Mouse (Mus musculus) CH12.LX (cell line): ENCODE data around the gene Nuak2. TPM values are rescaled to one million over a fixed set of nuclear protein-coding genes. Genes with fewer than 3 reads are reported as not detected.

ENCODE experiments used
- DNase-seq: peaks from one replicate; pipeline ENCODE4 v3.0.0-alpha.2; 2013; ENCODE audit errors: extremely low read depth
- H3K27ac ChIP-seq: 2 replicates; pipeline ENCODE4 v1.5.1; 2012; ENCODE audit warnings: low read depth, mild to moderate bottlenecking, control low read depth, moderate library complexity; ENCODE audit not compliant: insufficient read depth
- H3K27me3 ChIP-seq: replicated peaks from 2 replicates; pipeline ENCODE3; 2012; ENCODE audit warnings: inconsistent platforms
- H3K36me3 ChIP-seq, 2 experiments: replicated peaks in 1 of 2; 2 replicates each; pipeline versions ENCODE3 to v1.6.1; 2012; ENCODE audit warnings: inconsistent platforms in 1 of 2, low read length in 1 of 2, mild to moderate bottlenecking in 1 of 2, mixed read lengths in 1 of 2, moderate library complexity in 1 of 2; ENCODE audit not compliant: control insufficient read depth in 1 of 2, insufficient read depth in 1 of 2
- H3K4me1 ChIP-seq, 2 experiments: 2 replicates each; pipeline ENCODE4 v1.6.1; 2012; ENCODE audit warnings: inconsistent platforms in 1 of 2, moderate library complexity in 1 of 2; ENCODE audit not compliant: insufficient read depth in 2 of 2, control insufficient read depth in 1 of 2
- H3K4me2 ChIP-seq: 2 replicates; pipeline ENCODE4 v1.6.1; 2012; ENCODE audit warnings: low read depth, mild to moderate bottlenecking, control low read depth; ENCODE audit not compliant: poor library complexity, insufficient read depth, severe bottlenecking
- H3K4me3 ChIP-seq, 3 experiments: fragments of 150-350 bp in 1 of 3; sonication (generic) in 1 of 3; replicated peaks in 1 of 3; 2 replicates each; pipeline versions ENCODE3 to v1.5.1; 2011 to 2012; ENCODE audit warnings: low read depth in 2 of 3, low read length in 2 of 3, mild to moderate bottlenecking in 2 of 3, moderate library complexity in 2 of 3, control low read depth in 1 of 3, improper control_type of control experiment in 1 of 3, inconsistent platforms in 1 of 3, mixed read lengths in 1 of 3; ENCODE audit not compliant: poor library complexity in 1 of 3
- H3K79me2 ChIP-seq: replicated peaks from 2 replicates; pipeline ENCODE4 v1.6.1; 2012; ENCODE audit warnings: mild to moderate bottlenecking, moderate library complexity; ENCODE audit not compliant: control insufficient read depth, poor library complexity, insufficient read depth, severe bottlenecking; ENCODE audit errors: extremely low read depth
- H3K9ac ChIP-seq: 2 replicates; pipeline ENCODE4 v1.6.1; 2012; ENCODE audit warnings: low read depth, mild to moderate bottlenecking, control low read depth, moderate library complexity; ENCODE audit not compliant: insufficient read depth
- H3K9me3 ChIP-seq: replicated peaks from 2 replicates; pipeline ENCODE3; 2012; ENCODE audit warnings: low read length, inconsistent platforms, mixed read lengths
- BHLHE40 ChIP-seq: IDR thresholded peaks from 2 replicates; pipeline ENCODE4 v1.6.1; 2011; ENCODE audit warnings: mild to moderate bottlenecking, low read depth, low read length, improper control_type of control experiment
- CHD1 ChIP-seq: IDR thresholded peaks from 2 replicates; pipeline ENCODE4 v1.6.1; 2012; ENCODE audit warnings: low read depth, low read length, improper control_type of control experiment, inconsistent platforms
- CHD2 ChIP-seq: IDR thresholded peaks from 2 replicates; pipeline ENCODE4 v1.6.1; 2011; ENCODE audit warnings: low read length, improper control_type of control experiment
- EP300 ChIP-seq: IDR thresholded peaks from 2 replicates; pipeline ENCODE4 v1.6.1; 2011; ENCODE audit warnings: low read length, improper control_type of control experiment
- ETS1 ChIP-seq: conservative IDR thresholded peaks from 2 replicates; pipeline ENCODE4 v1.6.1; 2012; ENCODE audit warnings: low read depth, mild to moderate bottlenecking, inconsistent platforms, low read length, improper control_type of control experiment, moderate library complexity
- IRF4 ChIP-seq: IDR thresholded peaks from 2 replicates; pipeline ENCODE4 v1.6.1; 2014; ENCODE audit warnings: low read depth, mild to moderate bottlenecking, inconsistent platforms, low read length, improper control_type of control experiment
- JUND ChIP-seq: conservative IDR thresholded peaks from 2 replicates; pipeline ENCODE4 v1.6.1; 2011; ENCODE audit warnings: low read depth, low read length, improper control_type of control experiment
- KAT2A ChIP-seq: IDR thresholded peaks from 2 replicates; pipeline ENCODE4 v1.6.1; 2012; ENCODE audit warnings: low read length, improper control_type of control experiment, inconsistent platforms; ENCODE audit not compliant: insufficient replicate concordance
- MAX ChIP-seq: IDR thresholded peaks from 2 replicates; pipeline ENCODE4 v1.6.1; 2011; ENCODE audit warnings: low read length, improper control_type of control experiment
- MAZ ChIP-seq: IDR thresholded peaks from 2 replicates; pipeline ENCODE4 v1.6.1; 2012; ENCODE audit warnings: low read depth, mild to moderate bottlenecking, inconsistent platforms, low read length, improper control_type of control experiment, moderate library complexity
- NRF1 ChIP-seq: IDR thresholded peaks from 2 replicates; pipeline ENCODE4 v1.6.1; 2014; ENCODE audit warnings: low read depth, mild to moderate bottlenecking, inconsistent platforms, low read length, improper control_type of control experiment, moderate library complexity
- PAX5 ChIP-seq: IDR thresholded peaks from 2 replicates; pipeline ENCODE4 v1.6.1; 2012; ENCODE audit warnings: low read length, inconsistent platforms, mixed read lengths
- POLR2A ChIP-seq: IDR thresholded peaks from 2 replicates; pipeline ENCODE4 v1.6.1; 2011; ENCODE audit warnings: low read depth, mild to moderate bottlenecking, improper control_type of control experiment, low read length
- RAD21 ChIP-seq: IDR thresholded peaks from 2 replicates; pipeline ENCODE4 v1.6.1; 2011; ENCODE audit warnings: low read depth, mild to moderate bottlenecking, low read length, improper control_type of control experiment, moderate library complexity
- RCOR1 ChIP-seq: conservative IDR thresholded peaks from 2 replicates; pipeline ENCODE4 v1.6.1; 2012; ENCODE audit warnings: low read depth, mild to moderate bottlenecking, inconsistent platforms, low read length, improper control_type of control experiment
- SMC3 ChIP-seq: IDR thresholded peaks from 2 replicates; pipeline ENCODE4 v1.6.1; 2011; ENCODE audit warnings: low read depth, low read length, improper control_type of control experiment
- TBP ChIP-seq: conservative IDR thresholded peaks from 2 replicates; pipeline ENCODE4 v1.6.1; 2011; ENCODE audit warnings: low read depth, low read length, improper control_type of control experiment
- TCF12 ChIP-seq: IDR thresholded peaks from 2 replicates; pipeline ENCODE4 v1.6.1; 2014; ENCODE audit warnings: low read depth, mild to moderate bottlenecking, inconsistent platforms, low read length, improper control_type of control experiment
- USF1 ChIP-seq: IDR thresholded peaks from 2 replicates; pipeline ENCODE4 v1.6.1; 2014; ENCODE audit warnings: low read depth, mild to moderate bottlenecking, inconsistent platforms, low read length, improper control_type of control experiment
- USF2 ChIP-seq: conservative IDR thresholded peaks from 2 replicates; pipeline ENCODE4 v1.6.1; 2011; ENCODE audit warnings: low read depth, low read length, improper control_type of control experiment
- ZKSCAN1 ChIP-seq: IDR thresholded peaks from 2 replicates; pipeline ENCODE4 v1.6.1; 2012; ENCODE audit warnings: low read depth, inconsistent platforms, low read length, improper control_type of control experiment, borderline replicate concordance
- ZMIZ1 ChIP-seq: IDR thresholded peaks from 2 replicates; pipeline ENCODE4 v1.6.1; 2012; ENCODE audit warnings: low read depth, mild to moderate bottlenecking, inconsistent platforms, low read length, improper control_type of control experiment
- dilution Hi-C: fragments of 300-500 bp; cut with MboI; formaldehyde crosslinking; loops from 2 replicates; pipeline ENCODE4 v1.14.3; 2020; ENCODE audit warnings: low sequenced_read_pairs; ENCODE audit not compliant: extremely low pct_unique_long_range_greater_than_20kb, extremely low pct_ligation_motif_present
- in situ Hi-C: fragments of 300-500 bp; cut with MboI; formaldehyde crosslinking; loops from 3 replicates; pipeline ENCODE4 v1.14.3; 2019; ENCODE audit warnings: low sequenced_read_pairs, low pct_ligation_motif_present, low pct_unique_long_range_greater_than_20kb, mixed read lengths
- polyA plus RNA-seq: library from polyadenylated mRNA; unstranded; fragments of >175 nt; gene quantifications from 2 replicates; pipeline ENCODE4 v1.2.1, GENCODE M21; 2012; ENCODE audit warnings: low read depth; ENCODE audit not compliant: insufficient read length
- total RNA-seq, 2 experiments: library from RNA; depleted of rRNA; stranded (reverse); fragments of 300-350 nt in 1 of 2; fragments of >200 nt in 1 of 2; gene quantifications; 2 replicates each; pipeline ENCODE4 v1.2.3; 2012 to 2014

Nuak2 gene
- total and polyA plus RNA-seq, 3 experiments, result 0.30 TPM; not detected in 2

DNA sequence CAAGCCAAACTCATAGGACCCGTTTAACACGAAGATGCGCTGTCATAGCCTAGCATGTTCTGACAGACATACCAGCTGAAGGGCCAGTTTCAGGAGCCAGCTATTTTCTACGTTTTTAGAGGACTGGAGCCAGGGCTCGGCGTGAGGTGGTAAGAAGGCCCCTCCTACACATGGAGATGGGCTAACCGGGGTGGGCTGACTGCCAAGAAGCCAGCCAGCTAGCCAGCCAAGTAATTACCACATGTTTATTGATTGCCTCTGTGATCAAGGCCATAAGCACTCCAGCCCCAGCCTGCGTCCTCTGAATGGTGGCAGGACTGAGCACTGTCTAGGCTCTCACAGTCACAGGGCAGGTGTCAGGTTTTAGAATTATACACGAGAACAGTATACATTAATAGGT, 10.9 kb downstream of the Nuak2 start:
- in situ Hi-C loops, result no loop called here
- TF ChIP-seq ZKSCAN1, result no peak
- TF ChIP-seq KAT2A, result no peak
- no peak for TF ChIP-seq USF2
- no peak for TF ChIP-seq MAZ
- no peak for TF ChIP-seq USF1
- no peak for TF ChIP-seq NRF1
- TF ChIP-seq EP300, result no peak
- TF ChIP-seq TBP, result no peak
- no peak for TF ChIP-seq PAX5
- no peak for TF ChIP-seq RAD21
- no peak for TF ChIP-seq POLR2A
- no peak for TF ChIP-seq IRF4
- TF ChIP-seq ETS1, result no peak
- TF ChIP-seq ZMIZ1, result no peak
- TF ChIP-seq, all 38 proteins: peak for 0

GRCm38 (mm10) chr1:132327477-132327876, 11.6 kb downstream of the Nuak2 start:
- H3K36me3 ChIP-seq, result no peaks in the 10 kb centered on the region
- H3K4me2 ChIP-seq, result no peak overlapping the region
- H3K4me1 ChIP-seq, result peaks cover 0 to 6% of the 10 kb centered on the region in 2 experiments; a peak in 3 of 4 replicates
- TF ChIP-seq RCOR1, result no peak
- no peak for TF ChIP-seq ETS1
- no peak for TF ChIP-seq MAX
- TF ChIP-seq CHD1, result no peak
- TF ChIP-seq BHLHE40, result no peak
- TF ChIP-seq JUND, result no peak
- TF ChIP-seq TCF12, result no peak
- no peak for TF ChIP-seq NRF1
- TF ChIP-seq SMC3, result no peak
- no peak for TF ChIP-seq CHD2
- TF ChIP-seq, all 38 proteins: peak for 0
- Histone ChIP-seq H3K9ac (no peak overlapping the region), H3K9me3 (no peaks in the 10 kb centered on the region), H3K27ac (no peak overlapping the region), H3K4me3 (no peak overlapping the region), H3K27me3 (peaks cover 5% of the 10 kb centered on the region), H3K79me2 (no peaks in the 10 kb centered on the region)
- no peak for DNase-seq
- in situ Hi-C loops, result no loop called here
- dilution Hi-C loops, result no loop called here

More for the DNA sequence above, 10.9 kb downstream of the Nuak2 start:
- Histone ChIP-seq H3K79me2 (no peaks in the 10 kb centered on the region), H3K9me3 (no peaks in the 10 kb centered on the region), H3K27me3 (peaks cover 5% of the 10 kb centered on the region), H3K36me3 (no peaks in the 10 kb centered on the region), H3K4me1 (peaks cover 0 to 8% of the 10 kb centered on the region in 2 experiments; a peak in 3 of 4 replicates), H3K27ac (no peak overlapping the region), H3K4me3 (no peak overlapping the region), H3K4me2 (no peak overlapping the region), H3K9ac (no peak overlapping the region)
- DNase-seq, result no peak
- dilution Hi-C loops, result no loop called here
